Mouse (Mus musculus): ENCODE measurements at regions not wholly inside any gene's neighbourhood (a gene's known extent, or its start where the extent isn't known, plus 50 kb on each side); places are given as distances from the start of the nearest gene placed in this dataset.

GRCm38 (mm10) chr2:166505309-166505708 lies 208.3 kb downstream of the Prex1 start:
- TF ChIP-seq CTCF (IDR thresholded peaks at IDR 0.05; ENCODE audit: low read depth) (no peak), EP300 (IDR thresholded peaks at IDR 0.05; ENCODE audit: low read depth) (no peak)

Measured in liver, postnatal 0 days (tissue).